Mouse (Mus musculus) heart, postnatal 0 days (tissue): ENCODE measurements at regions not wholly inside any gene's neighbourhood (a gene's known extent, or its start where the extent isn't known, plus 50 kb on each side); places are given as distances from the start of the nearest gene placed in this dataset.

Experiments used
- CTCF ChIP-seq: IDR thresholded peaks from 2 replicates; pipeline ENCODE4 v1.5.1; 2016; ENCODE audit warnings: antibody characterized with exemption, control low read depth, low read depth
- EP300 ChIP-seq: IDR thresholded peaks from 2 replicates; pipeline ENCODE4 v1.6.1; 2016; ENCODE audit warnings: antibody characterized with exemption, low read depth

DNA sequence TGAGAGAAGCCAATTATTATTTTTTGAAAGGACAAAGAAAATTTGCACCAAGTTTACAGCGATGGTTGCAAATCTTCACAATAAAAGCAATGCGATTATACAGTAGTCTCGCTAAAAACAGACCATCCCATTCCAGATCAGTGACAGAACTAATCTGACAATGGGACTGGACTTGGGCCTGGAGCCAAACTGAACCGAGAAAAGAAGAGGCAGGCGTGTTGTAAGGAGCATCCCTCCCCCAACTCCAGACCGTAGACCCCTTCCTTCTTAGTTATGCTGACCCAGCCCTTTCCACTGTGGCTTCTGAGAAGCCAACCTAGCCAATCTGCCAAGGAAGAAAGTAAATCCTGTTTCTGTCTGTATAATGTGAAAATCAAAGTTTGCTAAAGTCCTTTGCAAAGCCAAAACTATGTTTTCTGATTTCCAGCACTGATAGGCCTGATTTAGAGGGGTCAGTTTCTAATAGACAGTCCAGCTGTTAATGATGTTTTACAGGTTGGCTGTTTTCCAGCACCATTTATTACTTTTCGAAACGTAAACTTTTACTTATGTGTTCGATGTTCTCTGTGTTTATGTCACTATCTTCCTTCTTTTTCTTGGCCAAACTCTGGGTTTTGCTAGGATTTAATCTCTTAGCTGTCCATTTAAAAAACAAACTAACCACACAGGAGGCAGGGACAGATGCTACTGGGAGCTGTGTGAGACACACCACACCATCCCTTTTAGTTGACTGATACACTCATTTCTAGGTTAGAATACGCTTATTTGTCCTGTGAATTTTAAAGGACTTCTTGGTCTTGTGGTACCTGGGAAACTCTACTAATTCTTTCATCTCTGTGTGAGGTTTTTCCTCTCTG, 301.5 kb downstream of the Lmo7 start:
- TF ChIP-seq CTCF (no peak), EP300 (no peak)
